Mouse (Mus musculus) urinary bladder, postnatal 10 days (tissue): ENCODE results near the gene Mif4gd.

Experiments
- DNase-seq: peaks from one replicate; pipeline ENCODE4 v3.0.0; 2022; ENCODE audit warnings: low spot score

The Mif4gd gene

GRCm38 (mm10) chr11:115564064-115564809, 48.5 kb downstream of the Mif4gd start, which contains the start of gene Nup85:
Nup85 (plus strand) TSS chr11:115564434.
- peak; percentile 94 for DNase-seq

GRCm38 (mm10) chr11:115563406-115563805, 49.4 kb downstream of the Mif4gd start:
- DNase-seq, result no peak
